Mouse (Mus musculus): ENCODE results near the gene Ugt1a1.

Ugt1a1 gene

DNA sequence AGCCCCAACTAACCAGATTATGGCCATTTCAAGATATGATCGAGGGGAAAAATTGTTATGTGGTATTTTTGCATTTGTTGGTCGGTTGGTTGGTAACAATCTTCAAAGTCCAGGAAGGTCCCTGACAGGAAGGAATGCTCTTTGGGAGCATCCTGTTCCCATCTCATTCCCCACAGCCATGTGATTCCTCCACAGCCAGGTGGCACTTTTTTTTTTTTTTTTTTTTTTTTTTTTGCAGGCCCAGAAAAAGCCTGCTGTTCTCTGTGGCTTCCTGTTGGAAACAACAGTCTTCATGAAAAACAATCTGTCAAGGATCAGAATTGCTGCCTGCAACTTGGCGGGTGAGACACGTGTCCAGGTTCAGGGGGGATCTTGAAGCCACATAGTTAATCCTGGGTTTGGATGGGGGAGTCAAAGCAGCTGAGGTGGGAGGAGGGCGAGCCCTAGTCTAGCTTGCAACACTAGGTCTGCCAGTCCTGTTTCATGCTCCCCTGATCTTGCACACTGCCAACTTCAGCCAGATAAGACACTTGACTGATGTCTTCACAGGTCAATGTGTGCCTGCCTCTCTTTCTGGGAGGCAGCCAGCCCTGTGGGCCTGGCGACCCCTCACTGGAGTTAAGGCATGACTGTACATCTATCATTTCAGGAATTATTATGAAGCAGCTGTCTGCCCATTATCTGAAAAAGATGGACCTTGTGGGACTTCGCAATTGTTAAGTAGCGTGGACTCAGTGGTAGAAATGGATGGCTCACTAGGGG is 47.3 kb downstream of the Ugt1a1 start:
- no peak for DNase-seq (ENCODE audit: low spot score)

DNA sequence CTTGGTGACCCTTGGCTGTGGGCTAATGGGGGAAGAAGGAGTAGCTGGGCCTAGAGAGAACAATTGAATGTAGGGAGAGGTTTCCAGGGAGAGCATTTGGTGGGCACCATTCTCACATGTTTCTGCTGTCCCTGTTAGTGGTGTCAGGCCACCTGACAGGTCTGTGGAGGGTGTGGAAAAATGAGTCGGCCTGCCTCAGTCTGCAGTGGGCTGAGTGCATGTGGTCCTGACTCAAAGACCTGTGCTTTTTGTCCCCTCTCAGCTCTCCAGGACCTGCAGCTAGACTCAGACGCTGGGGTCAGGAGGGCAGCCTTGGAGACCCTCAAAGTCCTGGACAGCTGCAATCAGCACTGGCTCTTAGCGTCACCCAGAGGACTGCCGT is 47.9 kb downstream of the Ugt1a1 start:
- DNase-seq (ENCODE audit: low spot score): no peak

DNA sequence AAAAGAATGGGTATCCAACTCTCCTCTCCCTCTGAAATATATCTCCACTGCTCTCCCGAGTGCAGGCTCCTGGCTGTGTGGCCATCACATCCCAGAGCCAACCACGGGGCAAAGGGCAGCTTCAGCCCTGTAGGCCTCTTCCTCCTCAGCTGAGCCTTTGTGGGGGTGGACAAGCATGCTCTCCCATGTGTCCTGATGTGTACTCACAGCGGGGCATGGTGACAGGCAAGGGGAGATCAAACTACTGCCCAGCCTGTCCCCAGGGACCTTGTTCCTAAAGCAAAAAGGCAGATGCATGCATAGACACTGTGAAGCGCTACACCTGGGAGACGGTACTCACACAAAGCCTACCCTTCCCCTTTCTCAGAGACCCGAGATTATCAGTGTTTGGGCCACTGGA is 48.4 kb downstream of the Ugt1a1 start:
- DNase-seq (ENCODE audit: low spot score): no peak

DNA sequence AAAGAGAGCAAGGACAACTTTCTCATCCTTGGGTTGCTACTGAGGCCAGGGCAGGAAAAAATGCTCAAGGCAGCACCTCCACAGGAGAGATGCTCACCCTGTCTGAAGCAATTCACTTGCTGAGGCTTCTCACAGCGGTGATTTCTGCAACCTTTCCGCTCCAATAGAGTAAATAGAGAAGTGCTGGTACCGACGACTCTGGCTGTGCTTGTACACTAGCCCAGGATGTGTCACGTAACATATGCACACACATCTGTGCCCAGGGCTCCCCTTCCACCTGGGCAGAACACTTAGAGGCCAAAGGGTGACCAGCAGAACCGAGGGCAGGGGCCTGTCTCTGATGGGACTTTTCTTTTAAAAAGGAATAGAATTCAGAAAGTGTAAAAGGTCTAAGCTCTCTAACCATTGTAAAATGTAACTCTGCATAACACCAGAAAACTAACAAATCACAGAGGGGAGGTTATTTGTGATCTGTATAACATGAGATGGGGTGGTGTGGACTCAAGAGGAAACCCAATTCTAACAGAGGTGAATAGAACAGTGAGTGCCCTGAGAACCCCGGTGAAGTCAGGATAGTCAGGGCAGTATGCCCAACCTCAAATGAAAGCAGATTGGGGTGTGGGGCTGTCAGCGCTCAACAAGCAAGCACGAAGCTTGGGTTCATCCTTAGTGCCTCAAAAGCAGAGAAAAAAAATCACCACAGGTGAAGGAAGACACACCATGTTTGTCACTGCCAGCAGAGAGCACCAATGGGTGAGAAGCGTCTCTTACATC is 49.0 kb downstream of the Ugt1a1 start:
- DNase-seq (ENCODE audit: low spot score): no peak

DNA sequence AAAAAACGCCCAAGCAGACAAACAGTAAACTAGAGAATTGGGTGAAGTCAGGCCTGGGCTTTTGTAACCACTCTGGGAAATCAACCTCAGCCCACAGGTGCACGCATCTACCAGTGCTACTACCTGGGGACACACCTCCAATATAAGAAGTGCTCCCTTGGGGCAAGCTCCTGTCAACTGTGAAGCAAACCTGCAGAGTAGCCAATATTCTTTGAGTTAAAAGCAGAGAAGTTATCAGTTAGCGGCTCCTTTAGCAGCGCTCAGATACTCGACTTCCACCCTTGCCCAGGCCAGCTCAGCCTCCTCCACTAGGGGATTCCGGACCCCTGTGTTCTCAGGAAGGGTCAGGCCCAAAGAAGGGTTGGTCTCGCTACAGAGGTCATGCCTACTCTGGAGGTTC is 49.9 kb downstream of the Ugt1a1 start:
- no peak for DNase-seq (ENCODE audit: low spot score)

DNA sequence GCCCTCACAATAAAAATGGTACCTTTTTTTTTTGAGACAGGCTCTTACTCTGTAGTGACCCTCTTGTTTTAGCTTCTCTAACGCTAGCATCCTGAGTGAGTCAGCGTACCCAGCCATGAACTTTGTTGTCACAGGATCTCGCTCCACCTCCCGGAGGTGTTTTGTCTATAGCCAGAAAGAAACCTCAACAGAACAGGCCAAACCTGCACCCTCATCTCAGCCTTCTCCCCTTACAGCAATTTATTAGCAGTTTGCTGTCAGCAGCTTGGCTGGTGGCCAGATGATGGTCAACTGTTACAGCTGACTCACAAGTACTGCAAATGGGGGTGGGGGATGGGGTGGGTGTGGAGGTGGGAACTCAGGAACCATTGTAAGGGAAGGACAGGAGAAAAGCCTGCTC is 50.5 kb downstream of the Ugt1a1 start:
- peak; percentile 83 for DNase-seq (ENCODE audit: low spot score)

DNA sequence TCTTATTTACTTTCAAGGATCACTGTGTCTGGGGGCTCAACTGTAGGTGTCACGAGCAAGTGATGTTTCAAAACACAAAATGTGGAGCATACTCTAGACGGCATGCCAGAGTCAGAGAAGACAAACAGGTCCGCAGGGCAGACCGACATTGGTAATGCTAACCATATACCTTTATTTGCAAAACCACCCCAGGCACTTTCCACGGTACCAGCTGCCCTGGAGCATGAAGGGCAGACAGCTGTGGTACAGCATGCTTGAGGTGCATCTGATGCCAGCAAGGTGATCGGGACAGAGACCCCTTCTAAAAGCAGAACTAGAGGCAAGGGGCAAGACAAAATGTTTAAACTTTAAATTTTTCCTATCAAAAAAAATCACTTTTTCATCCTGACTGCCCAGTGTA is 51.2 kb downstream of the Ugt1a1 start:
- DNase-seq (ENCODE audit: low spot score): no peak

DNA sequence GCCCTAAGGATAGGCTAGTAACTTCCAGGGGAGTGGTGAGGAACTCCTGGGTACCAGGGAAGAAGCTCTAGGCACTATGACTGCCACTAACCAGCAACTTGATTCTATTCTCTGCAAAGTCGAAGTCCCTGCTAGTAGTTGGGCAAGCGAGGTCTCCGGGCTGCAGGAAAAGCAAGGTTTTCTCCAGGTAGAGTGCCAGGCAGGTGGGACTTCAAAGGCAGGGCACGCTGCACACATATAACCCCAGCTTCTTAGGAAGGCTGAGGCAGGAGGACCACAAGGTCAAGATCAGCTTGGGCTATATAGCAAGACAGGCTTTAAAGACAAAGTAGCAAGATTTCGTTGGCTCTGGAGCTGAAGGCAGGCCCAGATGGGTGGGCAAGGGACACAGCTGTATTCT is 52.0 kb downstream of the Ugt1a1 start:
- DNase-seq (ENCODE audit: low spot score): no peak

DNA sequence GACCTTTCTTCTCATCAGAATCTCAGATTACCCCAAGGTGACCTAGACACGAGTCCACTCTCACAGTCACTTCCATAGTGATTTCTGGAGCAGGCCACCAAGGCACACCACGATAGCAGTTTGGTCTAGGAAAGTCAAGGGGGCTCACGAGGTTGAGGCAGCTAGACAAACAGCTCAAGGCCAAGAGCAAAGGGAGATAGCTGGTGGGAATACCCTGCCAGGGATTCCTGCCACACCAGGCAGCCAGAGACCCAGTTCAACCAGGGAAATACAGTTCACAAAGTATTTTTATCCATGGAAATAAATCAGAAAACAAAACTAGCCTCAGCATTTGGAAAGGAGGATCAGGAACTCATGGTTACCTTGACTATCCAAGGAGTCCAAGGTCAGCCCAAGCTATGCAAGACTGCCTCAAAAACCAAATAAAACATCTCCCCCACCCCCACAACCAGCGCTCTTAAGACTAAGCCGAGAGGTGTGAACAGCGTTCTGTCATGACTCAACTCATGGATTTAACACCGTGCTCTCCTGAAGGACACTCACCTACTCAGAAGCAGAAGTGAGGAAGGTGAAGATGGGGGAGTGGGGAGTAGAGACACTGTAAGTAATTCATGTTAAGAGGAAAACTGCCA is 52.6 kb downstream of the Ugt1a1 start:
- no peak for DNase-seq (ENCODE audit: low spot score)

DNA sequence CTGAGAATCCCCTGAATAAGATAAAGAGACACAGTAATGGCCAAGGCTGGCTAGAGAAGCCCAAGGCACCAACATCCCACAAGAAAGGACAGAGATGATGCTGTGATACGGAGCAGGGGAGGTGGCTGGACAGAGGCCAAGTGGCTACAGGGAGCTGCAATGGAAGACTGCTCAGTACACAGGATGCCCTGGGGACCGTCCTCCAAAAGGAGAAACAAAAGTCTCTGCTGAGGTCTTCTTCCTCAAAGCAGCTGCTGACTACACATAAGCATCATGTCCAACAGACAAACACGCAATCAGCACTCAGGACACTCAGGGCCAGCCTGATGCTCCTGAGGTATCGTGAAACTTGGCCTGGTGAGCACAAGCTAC is 53.1 kb downstream of the Ugt1a1 start:
- DNase-seq (ENCODE audit: low spot score): no peak

DNA sequence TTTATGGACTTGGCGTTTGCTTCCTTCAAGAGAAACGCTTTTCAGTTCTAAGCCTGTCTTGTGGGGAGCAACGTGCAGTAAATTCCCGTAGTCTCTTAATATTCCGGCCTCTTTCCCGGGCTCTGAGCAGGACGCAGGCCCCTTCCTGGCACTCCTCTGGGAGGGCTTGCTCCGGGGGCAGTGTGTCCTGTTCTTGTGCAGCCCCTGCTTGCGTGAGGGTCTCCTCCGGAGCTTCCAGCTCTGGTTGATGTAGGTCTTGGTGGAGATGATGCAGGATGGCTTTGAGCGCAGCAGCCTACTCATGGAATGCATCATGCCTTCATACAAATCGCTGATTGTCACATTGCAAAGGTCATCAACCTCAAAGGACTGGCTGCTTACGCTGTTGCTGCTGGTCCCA is 54.4 kb downstream of the Ugt1a1 start:
- no peak for DNase-seq (ENCODE audit: low spot score)

DNA sequence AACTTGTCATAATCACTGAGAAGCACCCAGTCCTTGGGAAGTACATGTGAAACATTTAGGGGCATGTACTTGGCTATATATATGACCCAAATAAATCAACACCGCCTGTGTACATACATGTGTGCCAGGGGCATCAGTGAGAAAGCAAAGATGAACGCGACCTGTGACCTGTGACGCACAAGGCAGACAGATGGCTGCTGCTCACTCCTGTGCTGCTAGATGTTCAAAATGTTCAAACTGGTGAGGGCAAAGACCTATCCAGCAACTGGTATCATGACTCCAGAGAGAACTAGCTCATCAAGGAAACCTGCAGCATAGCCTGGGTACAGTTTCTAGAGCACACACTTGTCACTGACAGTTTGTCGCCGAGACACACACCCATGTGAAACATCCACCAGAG is 55.7 kb downstream of the Ugt1a1 start:
- no peak for DNase-seq (ENCODE audit: low spot score)

DNA sequence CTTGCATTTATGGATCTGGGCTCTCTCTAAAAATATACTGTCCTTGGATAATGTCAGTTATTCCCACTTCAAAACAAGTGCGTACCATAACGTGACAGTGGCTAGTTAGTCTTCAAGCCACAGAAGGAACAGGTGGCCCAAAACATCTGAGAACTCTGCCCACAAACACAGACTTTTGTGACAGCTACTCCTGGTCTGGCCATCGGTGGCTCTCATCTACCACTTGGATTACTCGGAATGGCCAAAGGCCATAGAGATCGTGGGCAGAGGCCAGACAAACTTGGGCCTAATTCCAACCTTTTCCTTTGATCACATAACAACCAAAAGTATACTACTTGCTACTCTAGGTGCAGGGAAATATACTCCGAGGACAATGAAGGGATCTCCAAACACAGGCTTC is 56.3 kb downstream of the Ugt1a1 start:
- no peak for DNase-seq (ENCODE audit: low spot score)
